Comparison of ENCODE assay signal across 8 mouse cellular contexts in genomic region chr19:36347376-36347775, GRCm38 (mm10). TPM values are rescaled to one million over a fixed set of nuclear protein-coding genes. Genes with fewer than 3 reads are reported as not detected.
A peak's percentile ranks its signal among the peaks of the same experiment; 100 is the strongest.
DNase-seq lines count a peak whose midpoint lies in the region; ATAC-seq and TF ChIP-seq lines count a peak whose summit lies in the region.

No protein-coding gene starts in this region.

- DNase-seq in lung, postnatal 0 days (ENCODE audit: low spot score), result no peak
- no peak for DNase-seq in lung, postnatal 25 days (ENCODE audit: low spot score)
- DNase-seq in midbrain, postnatal 0 days (ENCODE audit: low spot score), result no peak
- no peak for DNase-seq in gastrocnemius, postnatal 4 days (ENCODE audit: low spot score in 2 of 2)
- no peak for DNase-seq in right cerebral cortex, postnatal 10 days (ENCODE audit: low spot score in 2 of 2)
- no peak for DNase-seq in embryo, embryonic 10 days (ENCODE audit: low spot score)

- WGBS in lung, postnatal 0 days, result 23% methylated on average over 6 of the region's 6 CpGs
- 16% methylated on average over 6 of the region's 6 CpGs for WGBS in embryonic facial prominence, embryonic 15.5 days
- WGBS in kidney, embryonic 16.5 days, result 22% methylated on average over 6 of the region's 6 CpGs
- WGBS in midbrain, postnatal 0 days, result 20% methylated on average over 6 of the region's 6 CpGs

- no peak for TF ChIP-seq EP300 in lung, postnatal 0 days (IDR thresholded peaks at IDR 0.05)

- H3K27me3 ChIP-seq in lung, postnatal 0 days (replicated peaks; ENCODE audit: insufficient read depth, low read length), result no peaks in the 10 kb centered on the region
- H3K27me3 ChIP-seq in embryonic facial prominence, embryonic 15.5 days, result peaks cover 34% of the 10 kb centered on the region
- peaks cover 48% of the 10 kb centered on the region for H3K27me3 ChIP-seq in kidney, embryonic 16.5 days (ENCODE audit: insufficient read depth, low read length)
- H3K27me3 ChIP-seq in midbrain, postnatal 0 days (ENCODE audit: insufficient read depth, low read length), result peaks cover 20% of the 10 kb centered on the region

- H3K4me1 ChIP-seq in lung, postnatal 0 days (ENCODE audit: insufficient read depth, low read depth, low read length), result no peaks in the 10 kb centered on the region
- peaks cover 8% of the 10 kb centered on the region; the same call in 1 of the 2 replicates for H3K4me1 ChIP-seq in embryonic facial prominence, embryonic 15.5 days
- H3K4me1 ChIP-seq in kidney, embryonic 16.5 days (ENCODE audit: insufficient read depth, low read length), result no peaks in the 10 kb centered on the region
- peaks cover 10% of the 10 kb centered on the region; the same call in 1 of the 2 replicates for H3K4me1 ChIP-seq in midbrain, postnatal 0 days (ENCODE audit: insufficient read depth, low read length)

- peak overlapping the region; percentile 100 for H3K4me2 ChIP-seq in lung, postnatal 0 days (replicated peaks; ENCODE audit: low read depth, low read length)
- peak overlapping the region; percentile 89; the same call in 1 of the 2 replicates for H3K4me2 ChIP-seq in embryonic facial prominence, embryonic 15.5 days (replicated peaks)
- peak overlapping the region; percentile 100 for H3K4me2 ChIP-seq in kidney, embryonic 16.5 days (replicated peaks; ENCODE audit: low read depth, low read length)
- H3K4me2 ChIP-seq in midbrain, postnatal 0 days (ENCODE audit: low read depth, low read length, poor library complexity, severe bottlenecking), result peak overlapping the region; percentile 69

- H3K9ac ChIP-seq in lung, postnatal 0 days (replicated peaks; ENCODE audit: low read depth), result no peak overlapping the region
- no peak overlapping the region for H3K9ac ChIP-seq in embryonic facial prominence, embryonic 15.5 days
- no peak overlapping the region for H3K9ac ChIP-seq in kidney, embryonic 16.5 days (replicated peaks; ENCODE audit: low read length)
- no peak overlapping the region for H3K9ac ChIP-seq in midbrain, postnatal 0 days (replicated peaks; ENCODE audit: low read length, poor library complexity, severe bottlenecking)

- peak overlapping the region; percentile 81; the same call in 1 of the 2 replicates for H3K4me3 ChIP-seq in lung, postnatal 0 days (ENCODE audit: low read depth, low read length)
- peak overlapping the region; percentile 70 for H3K4me3 ChIP-seq in embryonic facial prominence, embryonic 15.5 days (replicated peaks)
- peak overlapping the region; percentile 78; the same call in 1 of the 2 replicates for H3K4me3 ChIP-seq in kidney, embryonic 16.5 days (ENCODE audit: low read length)
- H3K4me3 ChIP-seq in midbrain, postnatal 0 days (ENCODE audit: low read depth, low read length), result peak overlapping the region; percentile 47

- H3K36me3 ChIP-seq in lung, postnatal 0 days (ENCODE audit: insufficient read depth, low read length), result no peaks in the 10 kb centered on the region
- H3K36me3 ChIP-seq in embryonic facial prominence, embryonic 15.5 days, result no peaks in the 10 kb centered on the region
- H3K36me3 ChIP-seq in kidney, embryonic 16.5 days (ENCODE audit: insufficient read depth, low read length), result no peaks in the 10 kb centered on the region
- no peaks in the 10 kb centered on the region for H3K36me3 ChIP-seq in midbrain, postnatal 0 days (ENCODE audit: insufficient read depth, low read length)

- H3K27ac ChIP-seq in lung, postnatal 0 days (ENCODE audit: low read length), result no peak overlapping the region
- H3K27ac ChIP-seq in embryonic facial prominence, embryonic 15.5 days (replicated peaks), result no peak overlapping the region
- no peak overlapping the region for H3K27ac ChIP-seq in kidney, embryonic 16.5 days (ENCODE audit: low read length)
- H3K27ac ChIP-seq in midbrain, postnatal 0 days (ENCODE audit: low read depth, low read length), result no peak overlapping the region

- no peaks in the 10 kb centered on the region for H3K9me3 ChIP-seq in lung, postnatal 0 days (ENCODE audit: low read length)
- H3K9me3 ChIP-seq in embryonic facial prominence, embryonic 15.5 days (replicated peaks), result no peaks in the 10 kb centered on the region
- no peaks in the 10 kb centered on the region for H3K9me3 ChIP-seq in kidney, embryonic 16.5 days (ENCODE audit: low read length)
- H3K9me3 ChIP-seq in midbrain, postnatal 0 days (ENCODE audit: low read length), result no peaks in the 10 kb centered on the region

- TF ChIP-seq CTCF in lung, postnatal 0 days (IDR thresholded peaks at IDR 0.05), result no peak
- TF ChIP-seq CTCF in midbrain, postnatal 0 days (IDR thresholded peaks at IDR 0.05), result no peak

- ATAC-seq in lung, postnatal 0 days, result no peak
- no peak for ATAC-seq in embryonic facial prominence, embryonic 15.5 days (ENCODE audit: insufficient number of reproducible peaks, low FRiP score, low TSS enrichment, low read depth)
- no peak for ATAC-seq in kidney, embryonic 16.5 days (ENCODE audit: low FRiP score, low TSS enrichment)
- no peak for ATAC-seq in midbrain, postnatal 0 days (ENCODE audit: low FRiP score)

RNA-seq across cellular contexts. Expression of gene Pcgf5, which starts 0.7 kb away (rescaled TPM):
- polyA plus RNA-seq in lung, postnatal 0 days (2015; fragmentation: Nextera tagmentation; extraction: Ambion mirVana), result 23.2 and 24.2 TPM in 2 replicates
- 8.3 and 10.2 TPM in 2 replicates for polyA plus RNA-seq in embryonic facial prominence, embryonic 15.5 days (2015; fragmentation: Nextera tagmentation; extraction: Ambion mirVana)
- polyA plus RNA-seq in kidney, embryonic 16.5 days (2015; fragmentation: Nextera tagmentation; extraction: Ambion mirVana), result 6.9 and 9.2 TPM in 2 replicates
- 4.1 and 6.0 TPM in 2 replicates for total RNA-seq in midbrain, postnatal 0 days (2014; rRNA removed)
- 6.4 and 7.0 TPM in 2 replicates for polyA plus RNA-seq in midbrain, postnatal 0 days (2015; fragmentation: Nextera tagmentation; extraction: Ambion mirVana)
- total RNA-seq in gastrocnemius, postnatal 4 days (2021), result 10 to 100 TPM; 14.1 to 17.2 TPM
